Mouse (Mus musculus): ENCODE measurements around the gene Col3a1. TPM values are rescaled to one million over a fixed set of nuclear protein-coding genes. Genes with fewer than 3 reads are reported as not detected.

Gene Col3a1
- polyA plus RNA-seq, 1 experiment from 2014 or later = 1,574 TPM

GRCm38 (mm10) chr1:45315767-45316528, 4.6 kb downstream of the Col3a1 start:
- no peaks in the 10 kb centered on the region for H3K27me3 ChIP-seq
- peak overlapping the region; percentile 16; the same call in 1 of the 2 replicates for H3K9ac ChIP-seq
- peaks cover 6% of the 10 kb centered on the region; the same call in 1 of the 2 replicates for H3K4me1 ChIP-seq
- H3K36me3 ChIP-seq = no peaks in the 10 kb centered on the region
- peak overlapping the region; percentile 31 for H3K27ac ChIP-seq
- H3K4me3 ChIP-seq = peak overlapping the region; percentile 10; the same call in 1 of the 2 replicates
- no peaks in the 10 kb centered on the region for H3K9me3 ChIP-seq
- peak overlapping the region; percentile 37 for H3K4me2 ChIP-seq
- WGBS = 8% methylated on average over 7 of the region's 7 CpGs
- ATAC-seq (ENCODE audit: borderline replicate concordance, extremely low read depth, low FRiP score, low TSS enrichment) = no peak

- Histone ChIP-seq H3K27ac (no peak overlapping the region), H3K36me3 (peaks cover 5% of the 10 kb centered on the region; the same call in 1 of the 2 replicates), H3K27me3 (no peaks in the 10 kb centered on the region), H3K4me3 (no peak overlapping the region), H3K4me1 (peaks cover 6% of the 10 kb centered on the region; the same call in 1 of the 2 replicates), H3K4me2 (no peak overlapping the region), H3K9me3 (no peaks in the 10 kb centered on the region), H3K9ac (no peak overlapping the region)
- no peak for ATAC-seq (ENCODE audit: borderline replicate concordance, extremely low read depth, low FRiP score, low TSS enrichment)
- 72% methylated on average over 1 of the region's 1 CpGs for WGBS
Measured at GRCm38 (mm10) chr1:45318241-45318640, 6.9 kb downstream of the Col3a1 start.

- H3K4me3 ChIP-seq = no peak overlapping the region
- no peak for ATAC-seq (ENCODE audit: borderline replicate concordance, extremely low read depth, low FRiP score, low TSS enrichment)
- no peaks in the 10 kb centered on the region for H3K9me3 ChIP-seq
- no peak overlapping the region for H3K4me2 ChIP-seq
- H3K9ac ChIP-seq = no peak overlapping the region
- H3K36me3 ChIP-seq = peaks cover 15% of the 10 kb centered on the region; the same call in 1 of the 2 replicates
- peaks cover under 1% of the 10 kb centered on the region; the same call in 1 of the 2 replicates for H3K4me1 ChIP-seq
- H3K27ac ChIP-seq = no peak overlapping the region
- H3K27me3 ChIP-seq = no peaks in the 10 kb centered on the region
Measured at GRCm38 (mm10) chr1:45320861-45321260, 9.5 kb downstream of the Col3a1 start.

GRCm38 (mm10) chr1:45329149-45329548, 17.8 kb downstream of the Col3a1 start:
- no peak overlapping the region for H3K27ac ChIP-seq
- H3K9me3 ChIP-seq = no peaks in the 10 kb centered on the region
- H3K4me3 ChIP-seq = no peak overlapping the region
- H3K4me2 ChIP-seq = no peak overlapping the region
- no peak overlapping the region for H3K9ac ChIP-seq
- no peak for ATAC-seq (ENCODE audit: borderline replicate concordance, extremely low read depth, low FRiP score, low TSS enrichment)
- H3K27me3 ChIP-seq = no peaks in the 10 kb centered on the region
- H3K4me1 ChIP-seq = no peaks in the 10 kb centered on the region
- H3K36me3 ChIP-seq = peaks cover 28% of the 10 kb centered on the region
- 93% methylated on average over 1 of the region's 1 CpGs for WGBS

DNA sequence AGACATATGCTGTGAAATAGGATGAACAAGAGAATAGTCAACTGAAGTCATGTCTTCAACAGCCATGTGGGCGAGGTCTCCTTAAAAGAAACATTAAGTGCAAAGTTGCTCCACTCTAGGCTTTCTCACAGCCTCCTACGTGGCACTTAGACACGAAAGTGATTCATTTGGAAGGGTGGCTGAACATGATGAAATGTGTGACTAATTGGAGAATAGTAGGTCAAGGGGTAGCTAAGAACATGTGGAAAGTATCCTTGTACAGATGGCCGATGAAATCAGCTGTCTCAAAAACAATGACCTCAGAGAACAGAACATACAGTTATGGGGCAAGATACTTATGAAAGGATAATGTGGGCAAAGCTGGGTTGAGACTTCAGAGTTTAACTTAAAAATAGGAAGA, 44.6 kb downstream of the Col3a1 start:
- no peak overlapping the region for H3K4me2 ChIP-seq
- no peaks in the 10 kb centered on the region for H3K36me3 ChIP-seq
- no peak overlapping the region for H3K9ac ChIP-seq
- WGBS = 67% methylated on average over 4 of the region's 4 CpGs
- no peaks in the 10 kb centered on the region for H3K9me3 ChIP-seq
- no peak for ATAC-seq (ENCODE audit: borderline replicate concordance, extremely low read depth, low FRiP score, low TSS enrichment)
- H3K4me1 ChIP-seq = no peaks in the 10 kb centered on the region
- H3K4me3 ChIP-seq = no peak overlapping the region
- no peaks in the 10 kb centered on the region for H3K27me3 ChIP-seq
- H3K27ac ChIP-seq = no peak overlapping the region

DNA sequence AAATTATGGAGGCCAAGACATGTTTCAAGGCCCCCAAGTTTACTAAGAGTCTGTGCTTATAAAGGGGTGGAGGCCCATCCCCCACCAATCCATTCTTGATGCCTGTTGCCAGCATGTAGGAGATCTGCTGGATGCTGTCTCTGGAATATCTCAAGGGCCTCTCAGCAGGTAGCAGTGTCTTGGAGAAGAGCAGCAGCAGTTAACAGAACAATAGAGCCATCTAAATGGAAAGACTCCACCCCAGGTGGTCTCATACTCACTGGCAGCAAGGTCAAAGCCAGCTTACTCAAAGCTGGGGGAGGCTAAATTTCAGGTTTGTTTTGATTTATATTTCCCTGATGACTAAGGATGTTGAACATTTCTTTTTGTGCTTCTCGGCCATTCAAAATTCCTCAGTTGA, 46.7 kb downstream of the Col3a1 start:
- no peaks in the 10 kb centered on the region for H3K27me3 ChIP-seq
- H3K27ac ChIP-seq = no peak overlapping the region
- H3K9me3 ChIP-seq = no peaks in the 10 kb centered on the region
- H3K9ac ChIP-seq = no peak overlapping the region
- no peaks in the 10 kb centered on the region for H3K36me3 ChIP-seq
- WGBS = 83% methylated on average over 1 of the region's 1 CpGs
- H3K4me1 ChIP-seq = no peaks in the 10 kb centered on the region
- H3K4me2 ChIP-seq = no peak overlapping the region
- no peak for ATAC-seq (ENCODE audit: borderline replicate concordance, extremely low read depth, low FRiP score, low TSS enrichment)
- H3K4me3 ChIP-seq = no peak overlapping the region

DNA sequence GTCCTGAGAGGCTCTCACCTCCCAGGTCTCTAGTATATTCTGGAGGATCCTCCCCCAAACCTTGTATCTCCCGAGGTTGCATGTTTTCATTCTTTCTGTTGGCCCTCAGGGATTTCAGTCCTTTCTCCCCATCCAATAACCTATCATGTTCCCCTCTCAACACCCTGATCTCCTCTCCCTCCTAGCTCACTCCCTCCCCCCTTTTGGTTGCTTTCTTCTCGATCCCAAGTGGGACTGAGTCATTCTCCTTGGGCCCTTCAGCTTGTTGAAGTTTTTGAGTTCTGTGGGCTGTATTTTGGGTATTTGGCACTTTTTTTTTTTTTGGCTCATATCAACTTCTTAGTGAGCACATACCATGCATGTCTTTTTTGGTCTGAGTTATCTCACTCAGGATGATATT, 47.8 kb downstream of the Col3a1 start:
- Histone ChIP-seq H3K4me3 (no peak overlapping the region), H3K27ac (no peak overlapping the region), H3K9me3 (no peaks in the 10 kb centered on the region), H3K36me3 (no peaks in the 10 kb centered on the region), H3K27me3 (no peaks in the 10 kb centered on the region), H3K4me1 (no peaks in the 10 kb centered on the region), H3K9ac (no peak overlapping the region), H3K4me2 (no peak overlapping the region)
- ATAC-seq (ENCODE audit: borderline replicate concordance, extremely low read depth, low FRiP score, low TSS enrichment) = no peak
- 65% methylated on average over 2 of the region's 2 CpGs for WGBS

DNA sequence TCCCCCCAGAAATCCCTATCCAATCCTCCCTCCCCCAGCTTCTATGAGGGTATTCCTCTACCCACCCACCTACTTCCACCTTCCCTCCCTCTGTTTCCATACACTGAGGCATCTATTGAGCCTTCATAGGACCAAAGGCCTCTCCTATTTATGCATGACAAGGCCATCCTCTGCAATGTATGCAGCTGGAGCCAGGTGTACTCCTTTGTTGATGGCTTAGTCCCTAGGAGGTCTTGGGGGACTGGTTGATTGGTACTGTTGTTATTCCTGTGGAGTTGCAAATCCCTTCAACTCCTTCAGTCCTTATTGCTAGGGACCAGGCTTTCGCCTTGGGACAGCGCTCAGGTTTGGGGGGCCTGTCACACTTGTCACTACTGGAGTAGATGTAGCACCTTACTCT, 48.3 kb downstream of the Col3a1 start:
- Histone ChIP-seq H3K9me3 (no peaks in the 10 kb centered on the region), H3K9ac (no peak overlapping the region), H3K27ac (no peak overlapping the region), H3K4me2 (no peak overlapping the region), H3K4me3 (no peak overlapping the region), H3K4me1 (no peaks in the 10 kb centered on the region), H3K36me3 (no peaks in the 10 kb centered on the region), H3K27me3 (no peaks in the 10 kb centered on the region)
- no peak for ATAC-seq (ENCODE audit: borderline replicate concordance, extremely low read depth, low FRiP score, low TSS enrichment)
- 87% methylated on average over 2 of the region's 2 CpGs for WGBS

DNA sequence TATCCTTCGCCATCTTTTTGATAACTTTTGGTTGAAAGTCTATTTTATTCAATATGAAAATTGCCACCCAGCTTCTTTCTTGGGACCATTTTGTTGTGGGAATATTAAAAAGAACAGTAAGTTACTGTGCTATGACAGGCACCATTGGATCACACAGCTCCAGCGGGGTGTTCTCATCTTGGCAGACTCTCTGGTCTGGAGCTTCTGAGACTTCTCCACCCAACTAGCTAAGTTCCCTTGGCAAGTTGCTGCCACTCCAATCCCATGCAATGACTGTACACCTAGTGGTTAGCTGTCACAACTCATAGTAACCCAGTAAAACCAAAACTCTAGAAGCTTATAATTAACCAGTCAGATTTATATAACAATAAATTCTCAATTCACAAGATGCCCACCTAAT, 51.9 kb downstream of the Col3a1 start:
- 96% methylated on average over 2 of the region's 2 CpGs for WGBS
- ATAC-seq (ENCODE audit: borderline replicate concordance, extremely low read depth, low FRiP score, low TSS enrichment) = no peak
- Histone ChIP-seq H3K4me2 (no peak overlapping the region), H3K27me3 (no peaks in the 10 kb centered on the region), H3K9me3 (no peaks in the 10 kb centered on the region), H3K4me1 (no peaks in the 10 kb centered on the region), H3K4me3 (no peak overlapping the region), H3K9ac (no peak overlapping the region), H3K27ac (no peak overlapping the region), H3K36me3 (peaks cover 9% of the 10 kb centered on the region; the same call in 1 of the 2 replicates)

GRCm38 (mm10) chr1:45365427-45365826, 54.1 kb downstream of the Col3a1 start:
- Histone ChIP-seq H3K9ac (no peak overlapping the region), H3K27me3 (no peaks in the 10 kb centered on the region), H3K9me3 (no peaks in the 10 kb centered on the region), H3K4me2 (no peak overlapping the region), H3K4me1 (no peaks in the 10 kb centered on the region), H3K27ac (no peak overlapping the region), H3K4me3 (no peak overlapping the region), H3K36me3 (peaks cover 12% of the 10 kb centered on the region; the same call in 1 of the 2 replicates)
- 83% methylated on average over 1 of the region's 1 CpGs for WGBS
- ATAC-seq (ENCODE audit: borderline replicate concordance, extremely low read depth, low FRiP score, low TSS enrichment) = no peak

GRCm38 (mm10) chr1:45379992-45380690, 68.8 kb downstream of the Col3a1 start:
- peak overlapping the region; percentile 76 for H3K27ac ChIP-seq
- H3K4me3 ChIP-seq = no peak overlapping the region
- 40% methylated on average over 7 of the region's 7 CpGs for WGBS
- peak; percentile 94 for ATAC-seq (ENCODE audit: borderline replicate concordance, extremely low read depth, low FRiP score, low TSS enrichment)
- H3K36me3 ChIP-seq = peaks cover 10% of the 10 kb centered on the region
- H3K4me2 ChIP-seq = no peak overlapping the region
- H3K27me3 ChIP-seq = no peaks in the 10 kb centered on the region
- H3K9me3 ChIP-seq = no peaks in the 10 kb centered on the region
- H3K4me1 ChIP-seq = 0 out of 2 replicates have a peak, but pooled peaks cover 3% of the 10 kb centered on the region
- no peak overlapping the region for H3K9ac ChIP-seq

- Histone ChIP-seq H3K36me3 (no peaks in the 10 kb centered on the region), H3K4me2 (no peak overlapping the region), H3K4me1 (0 out of 2 replicates have a peak, but pooled peaks cover 3% of the 10 kb centered on the region), H3K9ac (no peak overlapping the region), H3K27ac (peak overlapping the region; percentile 37; the same call in 1 of the 2 replicates), H3K9me3 (no peaks in the 10 kb centered on the region), H3K27me3 (no peaks in the 10 kb centered on the region), H3K4me3 (no peak overlapping the region)
- 60% methylated on average over 2 of the region's 2 CpGs for WGBS
- ATAC-seq (ENCODE audit: borderline replicate concordance, extremely low read depth, low FRiP score, low TSS enrichment) = no peak
Measured at GRCm38 (mm10) chr1:45381866-45382265, 70.5 kb downstream of the Col3a1 start.
